Mouse (Mus musculus) hindbrain, embryonic 13.5 days (tissue): ENCODE measurements at regions not wholly inside any gene's neighbourhood (a gene's known extent, or its start where the extent isn't known, plus 50 kb on each side); places are given as distances from the start of the nearest gene placed in this dataset.

Source experiments
- ATAC-seq: fragments of 200-750 bp; cut with Nextera tagmentation; 2 replicates; pipeline ENCODE4 v1.8.0; 2017; ENCODE audit warnings: moderate TSS enrichment; ENCODE audit not compliant: low FRiP score
- H3K27ac ChIP-seq: fragments of 300-500 bp; sonication (generic); 2 replicates; pipeline ENCODE4 v1.5.1; 2015; ENCODE audit warnings: inconsistent platforms, mild to moderate bottlenecking, moderate library complexity
- H3K27me3 ChIP-seq: fragments of 300-500 bp; sonication (generic); 2 replicates; pipeline ENCODE4 v1.6.1; 2015; ENCODE audit warnings: mild to moderate bottlenecking, inconsistent platforms
- H3K36me3 ChIP-seq: fragments of 300-500 bp; sonication (generic); 2 replicates; pipeline ENCODE4 v1.6.1; 2015; ENCODE audit warnings: mild to moderate bottlenecking, inconsistent platforms
- H3K4me1 ChIP-seq: fragments of 300-500 bp; sonication (generic); replicated peaks from 2 replicates; pipeline ENCODE4 v1.6.1; 2015; ENCODE audit warnings: inconsistent platforms
- H3K4me2 ChIP-seq: fragments of 300-500 bp; sonication (generic); 2 replicates; pipeline ENCODE4 v1.6.1; 2015; ENCODE audit warnings: inconsistent platforms, mild to moderate bottlenecking, moderate library complexity
- H3K4me3 ChIP-seq: fragments of 300-500 bp; sonication (generic); 2 replicates; pipeline ENCODE4 v1.5.1; 2015; ENCODE audit warnings: mild to moderate bottlenecking, inconsistent platforms
- H3K9ac ChIP-seq: fragments of 300-500 bp; sonication (generic); 2 replicates; pipeline ENCODE4 v1.6.1; 2015; ENCODE audit warnings: mild to moderate bottlenecking, inconsistent platforms
- H3K9me3 ChIP-seq: fragments of 300-500 bp; sonication (generic); 2 replicates; pipeline ENCODE4 v1.6.1; 2016; ENCODE audit warnings: inconsistent platforms
- WGBS: fragments of 180-500 bp; shearing (Covaris S2); methylation state at CpG from one replicate; pipeline ENCODE4 v1.1.7; 2015; 5-methylcytosine and 5-hydroxymethylcytosine counted together

- H3K9me3 ChIP-seq = no peaks in the 10 kb centered on the region
- H3K9ac ChIP-seq = no peak overlapping the region
- 82% methylated on average over 17 of the region's 17 CpGs for WGBS
- H3K27ac ChIP-seq = no peak overlapping the region
- ATAC-seq = no peak
- H3K36me3 ChIP-seq = no peaks in the 10 kb centered on the region
- no peak overlapping the region for H3K4me3 ChIP-seq
- peaks cover 4% of the 10 kb centered on the region; the same call in 1 of the 2 replicates for H3K4me1 ChIP-seq
- H3K27me3 ChIP-seq = no peaks in the 10 kb centered on the region
- H3K4me2 ChIP-seq = no peak overlapping the region
Measured at GRCm38 (mm10) chr5:116654486-116655420, 63.1 kb upstream of the Srrm4 start.
